Mouse (Mus musculus): ENCODE data around the gene Oip5. TPM values are rescaled to one million over a fixed set of nuclear protein-coding genes. Genes with fewer than 3 reads are reported as not detected.
"Not testable (repeated sequence)": the region's sequence is repeated elsewhere in the genome, so short reads cannot be mapped to it uniquely, and the experiment has no call there.

Gene Oip5
- 5.8 and 6.2 TPM in 2 replicates for total RNA-seq (2014; rRNA removed)
- polyA plus RNA-seq (2015; fragmentation: Nextera tagmentation; extraction: Ambion mirVana): 6.0 and 6.4 TPM in 2 replicates

DNA sequence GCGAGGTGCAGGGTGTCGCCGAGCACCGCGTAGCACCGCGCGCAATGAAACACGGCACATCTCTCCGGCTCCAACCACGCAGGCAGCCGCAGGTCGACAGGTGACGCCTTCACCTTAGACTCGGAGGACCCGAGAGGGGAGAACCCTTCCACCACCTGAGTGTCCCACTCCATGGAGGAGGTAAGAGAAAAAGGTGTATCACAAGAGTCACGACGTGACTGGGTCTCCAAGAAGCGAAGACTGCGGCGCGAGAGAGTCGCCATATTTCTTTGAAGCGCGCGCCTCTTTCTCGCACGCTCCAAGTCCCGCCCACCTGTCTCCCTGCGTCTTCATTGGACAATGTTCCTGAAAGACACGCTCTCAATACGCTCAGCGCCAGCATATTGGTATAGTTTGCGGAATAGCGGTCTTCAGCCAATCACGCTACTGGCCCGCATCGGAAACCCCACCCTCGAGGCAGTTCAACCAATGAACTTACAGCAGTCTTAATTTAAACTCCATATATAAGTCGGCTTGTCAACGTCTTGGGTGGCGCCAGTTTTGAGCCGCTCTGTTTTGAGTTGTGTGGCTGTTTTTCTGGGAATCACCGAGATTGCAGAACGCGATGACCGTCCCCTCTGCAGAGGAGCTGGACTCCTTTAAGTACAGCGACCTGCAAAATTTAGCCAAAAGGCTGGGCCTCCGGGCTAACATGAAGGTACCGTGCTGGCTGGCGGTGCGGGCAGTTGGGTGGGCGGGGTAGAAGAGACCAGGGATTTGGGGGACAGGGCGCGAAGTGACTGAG lies at the start of gene Oip5, which contains the start of gene Nusap1:
Gene Oip5 (minus strand): TSS at position 271 of the 784 bp plus-strand sequence.
Gene Nusap1 (plus strand): TSS at position 100 of the 784 bp plus-strand sequence.
- Histone ChIP-seq H3K27ac (no peak within 1 kb of the TSS), H3K9me3 (ENCODE audit: low read length) (no peaks in the 10 kb centered on the region), H3K36me3 (ENCODE audit: insufficient read depth, low read length) (no peaks in the 10 kb centered on the region), H3K4me1 (ENCODE audit: insufficient read depth, low read length) (no peaks in the 10 kb centered on the region), H3K4me3 (ENCODE audit: low read length) (peak within 1 kb of the TSS; percentile 88), H3K27me3 (ENCODE audit: insufficient read depth, low read length) (no peaks in the 10 kb centered on the region), H3K4me2 (ENCODE audit: low read depth, low read length) (peak within 1 kb of the TSS; percentile 98), H3K9ac (replicated peaks; ENCODE audit: low read length) (peak within 1 kb of the TSS; percentile 54)
- ATAC-seq (peak; percentile 100), DNase-seq (ENCODE audit: low spot score) (peak; percentile 99)
- under 1% methylated on average over 55 of the region's 55 CpGs for WGBS
- no peak for TF ChIP-seq CTCF (IDR thresholded peaks at IDR 0.05; ENCODE audit: low read depth)

DNA sequence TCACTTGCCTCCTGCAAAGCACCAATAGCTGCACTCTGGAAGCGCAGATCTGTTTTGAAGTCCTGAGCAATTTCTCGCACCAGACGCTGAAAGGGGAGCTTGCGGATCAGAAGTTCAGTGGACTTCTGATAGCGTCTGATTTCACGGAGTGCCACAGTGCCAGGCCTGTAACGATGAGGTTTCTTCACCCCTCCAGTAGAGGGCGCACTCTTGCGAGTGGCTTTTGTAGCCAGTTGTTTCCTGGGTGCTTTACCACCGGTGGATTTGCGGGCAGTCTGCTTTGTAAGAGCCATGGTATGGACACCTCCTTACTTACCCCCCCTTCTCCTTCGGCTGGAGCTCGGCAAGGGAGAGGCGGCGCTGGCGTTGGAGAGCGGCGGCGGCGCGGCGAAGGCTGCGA lies 47.5 kb upstream of the Oip5 start:
- ATAC-seq; H3K27me3 ChIP-seq (ENCODE audit: insufficient read depth, low read length); H3K36me3 ChIP-seq (ENCODE audit: insufficient read depth, low read length); H3K9me3 ChIP-seq (ENCODE audit: low read length); H3K4me2 ChIP-seq (ENCODE audit: low read depth, low read length); H3K4me3 ChIP-seq (ENCODE audit: low read length); DNase-seq (ENCODE audit: low spot score); H3K9ac ChIP-seq (replicated peaks; ENCODE audit: low read length); H3K4me1 ChIP-seq (ENCODE audit: insufficient read depth, low read length); H3K27ac ChIP-seq: not testable (repeated sequence)
- WGBS: 73% methylated on average over 20 of the region's 23 CpGs

DNA sequence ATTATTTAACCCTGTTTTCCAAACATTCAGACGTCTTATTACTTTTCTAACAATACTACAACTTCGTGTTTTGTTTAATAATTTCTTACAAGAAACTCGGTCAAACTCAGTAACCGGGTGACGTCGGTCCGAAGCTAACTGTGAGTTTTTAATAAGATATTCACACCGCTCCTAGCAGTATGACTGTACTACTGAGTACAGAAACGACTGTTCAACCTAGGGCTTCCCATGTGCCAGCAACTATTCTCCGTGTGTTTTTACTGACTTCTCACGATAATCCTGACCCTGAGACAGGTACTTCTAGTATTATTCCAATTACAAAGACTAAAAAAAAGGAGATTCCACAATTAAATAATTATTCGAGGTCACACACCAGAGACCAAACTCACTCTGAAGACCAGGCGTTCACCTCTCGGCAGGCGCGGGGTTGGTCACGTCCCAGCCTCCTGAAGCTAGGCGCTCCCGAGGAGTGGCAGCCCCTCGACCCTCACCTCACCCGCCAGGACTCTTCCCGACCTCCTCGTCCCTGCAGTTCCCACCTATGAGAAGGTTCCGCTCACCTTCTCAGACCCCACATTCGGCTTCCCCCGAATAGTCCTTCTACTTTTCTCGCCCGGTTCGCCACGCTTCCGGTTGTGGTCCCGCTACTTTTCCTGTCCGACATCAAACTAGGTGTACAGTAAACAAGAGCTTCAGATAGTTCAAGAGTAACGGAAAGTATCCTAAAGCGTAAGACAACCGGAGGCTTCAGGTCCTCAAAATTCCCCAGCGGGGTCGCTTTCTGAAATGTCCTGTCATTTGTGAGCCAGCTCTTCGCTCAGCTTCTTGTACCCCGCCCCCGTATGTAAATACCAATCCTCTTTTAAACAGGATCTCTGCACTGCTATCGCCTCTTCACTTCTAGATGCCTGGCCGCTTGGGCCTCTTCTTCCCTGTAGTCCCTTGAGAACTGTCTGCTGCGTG lies 44.2 kb upstream of the Oip5 start, which contains the start of gene Ndufaf1:
Gene Ndufaf1 (minus strand): TSS at position 608 of the 963 bp plus-strand sequence.
- H3K4me1 ChIP-seq (ENCODE audit: insufficient read depth, low read length): peaks cover 9% of the 10 kb centered on the region
- DNase-seq (ENCODE audit: low spot score) (peak; percentile 86), ATAC-seq (peak; percentile 92)
- H3K4me2 ChIP-seq (ENCODE audit: low read depth, low read length): peak within 1 kb of the TSS; percentile 90
- H3K9ac ChIP-seq (replicated peaks; ENCODE audit: low read length): peak within 1 kb of the TSS; percentile 83
- peak within 1 kb of the TSS; percentile 89 for H3K4me3 ChIP-seq (ENCODE audit: low read length)
- H3K9me3 ChIP-seq (ENCODE audit: low read length): no peaks in the 10 kb centered on the region
- H3K27ac ChIP-seq: no peak within 1 kb of the TSS
- TF ChIP-seq CTCF (IDR thresholded peaks at IDR 0.05; ENCODE audit: low read depth): no peak
- H3K27me3 ChIP-seq (ENCODE audit: insufficient read depth, low read length): no peaks in the 10 kb centered on the region
- 2% methylated on average over 44 of the region's 44 CpGs for WGBS
- H3K36me3 ChIP-seq (ENCODE audit: insufficient read depth, low read length): peaks cover 9% of the 10 kb centered on the region; the same call in 1 of the 2 replicates

DNA sequence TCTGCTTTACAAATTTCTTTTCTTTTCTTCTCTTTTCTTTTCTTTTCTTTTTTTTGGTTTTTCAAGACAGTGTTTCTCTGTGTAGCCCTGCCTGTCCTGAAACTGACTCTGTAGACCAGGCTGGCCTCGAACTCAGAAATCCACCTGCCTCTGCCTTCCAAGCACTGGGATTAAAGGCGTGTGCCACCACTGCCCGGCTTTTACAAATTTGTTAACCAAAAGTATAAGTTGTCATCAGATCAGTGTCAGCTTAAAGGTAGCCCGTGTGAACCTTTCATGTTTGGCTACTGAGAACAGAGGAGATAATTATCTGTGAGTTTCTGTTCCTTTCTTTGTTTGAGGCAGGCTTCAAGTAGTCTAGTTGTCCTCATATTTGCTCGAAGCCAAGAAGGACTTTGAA lies 26.0 kb upstream of the Oip5 start:
- Histone ChIP-seq H3K9me3 (ENCODE audit: low read length) (no peaks in the 10 kb centered on the region), H3K27me3 (ENCODE audit: insufficient read depth, low read length) (no peaks in the 10 kb centered on the region), H3K4me3 (ENCODE audit: low read length) (no peak overlapping the region), H3K4me1 (ENCODE audit: insufficient read depth, low read length) (no peaks in the 10 kb centered on the region), H3K4me2 (ENCODE audit: low read depth, low read length) (no peak overlapping the region), H3K36me3 (ENCODE audit: insufficient read depth, low read length) (peaks cover 6% of the 10 kb centered on the region; the same call in 1 of the 2 replicates), H3K9ac (replicated peaks; ENCODE audit: low read length) (no peak overlapping the region), H3K27ac (no peak overlapping the region)
- ATAC-seq (no peak), DNase-seq (ENCODE audit: low spot score) (no peak)
- TF ChIP-seq CTCF (IDR thresholded peaks at IDR 0.05; ENCODE audit: low read depth): no peak
- 94% methylated on average over 5 of the region's 5 CpGs for WGBS

DNA sequence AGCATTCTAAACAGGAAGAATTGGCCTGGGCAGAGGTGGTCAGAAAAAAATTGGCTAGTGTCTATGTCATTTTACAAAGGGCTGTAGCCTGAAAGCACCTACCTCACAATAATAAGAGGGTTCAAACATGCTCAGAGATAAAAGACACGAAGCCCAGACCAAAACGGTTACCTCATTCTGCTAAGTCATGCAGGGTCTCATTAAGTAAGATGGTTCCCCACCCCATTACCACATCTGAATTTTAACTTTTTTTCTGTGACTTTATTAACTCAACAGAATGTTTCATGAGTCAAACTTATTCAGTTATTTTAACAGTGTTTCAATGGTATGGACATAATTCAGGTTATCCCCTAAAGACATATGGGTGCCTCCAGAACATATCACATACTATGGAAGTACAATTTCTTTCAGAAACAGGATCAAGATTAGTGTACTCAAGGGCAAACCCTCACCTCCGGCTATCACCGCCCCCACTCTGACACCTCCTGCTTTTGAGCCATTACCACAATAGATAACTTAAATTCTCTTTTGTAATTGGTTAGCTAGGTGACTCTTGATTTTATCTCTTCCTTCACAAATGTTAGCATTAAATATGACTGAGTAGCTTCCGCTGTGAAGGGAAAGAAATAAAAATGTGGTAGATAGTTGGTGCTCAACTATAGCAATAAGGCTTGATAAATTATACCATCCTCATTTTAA lies 23.1 kb upstream of the Oip5 start:
- WGBS: 96% methylated on average over 5 of the region's 5 CpGs
- no peaks in the 10 kb centered on the region for H3K9me3 ChIP-seq (ENCODE audit: low read length)
- no peak for DNase-seq (ENCODE audit: low spot score)
- TF ChIP-seq CTCF (IDR thresholded peaks at IDR 0.05; ENCODE audit: low read depth): no peak
- no peak for ATAC-seq
- no peaks in the 10 kb centered on the region for H3K36me3 ChIP-seq (ENCODE audit: insufficient read depth, low read length)
- H3K4me2 ChIP-seq (ENCODE audit: low read depth, low read length): no peak overlapping the region
- H3K27ac ChIP-seq: no peak overlapping the region
- H3K27me3 ChIP-seq (ENCODE audit: insufficient read depth, low read length): no peaks in the 10 kb centered on the region
- no peaks in the 10 kb centered on the region for H3K4me1 ChIP-seq (ENCODE audit: insufficient read depth, low read length)
- no peak overlapping the region for H3K9ac ChIP-seq (replicated peaks; ENCODE audit: low read length)
- no peak overlapping the region for H3K4me3 ChIP-seq (ENCODE audit: low read length)

DNA sequence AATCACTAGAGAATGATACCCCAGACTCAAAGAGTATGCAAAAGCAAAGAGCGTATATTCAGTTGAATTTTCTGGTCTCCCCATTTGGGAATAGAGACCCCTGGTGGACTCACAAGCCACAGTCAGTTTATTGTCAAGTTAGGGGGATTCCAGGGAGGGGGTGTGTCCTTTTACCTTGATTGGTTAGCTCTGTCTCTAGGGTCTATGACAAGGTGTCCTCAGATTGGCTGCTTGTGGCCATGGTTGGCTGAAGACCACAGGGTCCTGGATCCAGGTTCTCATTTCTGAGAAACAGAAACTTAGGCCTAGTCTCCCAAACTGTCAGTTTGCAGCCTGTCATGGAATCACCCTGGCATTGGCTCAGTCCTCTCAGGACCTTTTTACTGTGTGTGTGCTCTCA lies 18.5 kb upstream of the Oip5 start:
- 0 out of 2 replicates have a peak, but pooled peaks have one; percentile 18 for TF ChIP-seq CTCF (IDR thresholded peaks at IDR 0.05; ENCODE audit: low read depth)
- Histone ChIP-seq H3K4me2 (ENCODE audit: low read depth, low read length) (no peak overlapping the region), H3K4me1 (ENCODE audit: insufficient read depth, low read length) (no peaks in the 10 kb centered on the region), H3K27ac (no peak overlapping the region), H3K36me3 (ENCODE audit: insufficient read depth, low read length) (no peaks in the 10 kb centered on the region), H3K4me3 (ENCODE audit: low read length) (no peak overlapping the region), H3K27me3 (ENCODE audit: insufficient read depth, low read length) (no peaks in the 10 kb centered on the region), H3K9ac (replicated peaks; ENCODE audit: low read length) (no peak overlapping the region), H3K9me3 (ENCODE audit: low read length) (no peaks in the 10 kb centered on the region)
- DNase-seq (ENCODE audit: low spot score): peak; percentile 5
- WGBS: 82% methylated on average over 1 of the region's 1 CpGs
- no peak for ATAC-seq

Data from hindbrain, postnatal 0 days (tissue).